Mouse (Mus musculus) retina, postnatal 7 days (tissue): ENCODE results near the gene Lingo4.

ENCODE experiments used
- DNase-seq: peaks from one replicate; pipeline ENCODE4 v3.0.0-alpha.2; 2012; ENCODE audit warnings: low read depth, low spot score

Gene Lingo4

DNA sequence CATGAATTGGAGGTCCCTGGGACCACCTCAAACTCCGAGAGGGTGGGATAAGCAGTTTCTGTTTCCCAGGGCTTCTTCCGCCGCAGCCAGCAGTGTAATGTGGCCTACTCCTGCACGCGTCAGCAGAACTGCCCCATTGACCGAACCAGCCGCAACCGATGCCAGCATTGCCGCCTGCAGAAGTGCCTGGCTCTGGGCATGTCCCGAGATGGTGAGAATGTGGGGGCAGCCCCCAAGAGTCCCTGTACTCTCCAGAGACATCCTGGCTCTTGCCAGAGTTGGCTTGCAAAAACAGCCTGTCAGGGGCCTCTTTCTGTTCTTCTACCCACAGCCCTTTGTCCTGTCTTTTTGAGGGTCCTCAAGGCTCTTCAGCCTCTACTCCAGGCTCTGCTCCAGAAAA is 10.9 kb upstream of the Lingo4 start:
- no peak for DNase-seq

DNA sequence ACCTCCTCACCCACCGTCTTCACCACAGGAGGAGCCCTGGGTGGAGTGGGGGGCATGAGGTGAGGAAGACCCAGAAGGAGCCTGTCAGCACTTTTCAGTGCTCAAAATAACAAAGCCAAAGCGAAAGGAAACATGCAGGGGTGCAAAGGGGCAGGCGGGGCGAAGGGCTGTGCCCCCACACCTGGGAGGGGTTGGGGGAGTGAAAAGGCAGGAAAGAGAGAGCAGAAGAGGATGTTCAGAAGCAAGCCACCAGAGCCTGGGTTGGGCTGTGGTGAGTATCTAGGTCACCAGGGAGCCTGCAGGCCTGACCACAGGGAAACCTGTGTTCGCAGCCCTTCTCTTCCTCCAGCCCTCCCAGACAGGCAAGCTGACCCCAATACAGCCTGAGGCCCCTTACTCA is 10.3 kb upstream of the Lingo4 start:
- DNase-seq = no peak

DNA sequence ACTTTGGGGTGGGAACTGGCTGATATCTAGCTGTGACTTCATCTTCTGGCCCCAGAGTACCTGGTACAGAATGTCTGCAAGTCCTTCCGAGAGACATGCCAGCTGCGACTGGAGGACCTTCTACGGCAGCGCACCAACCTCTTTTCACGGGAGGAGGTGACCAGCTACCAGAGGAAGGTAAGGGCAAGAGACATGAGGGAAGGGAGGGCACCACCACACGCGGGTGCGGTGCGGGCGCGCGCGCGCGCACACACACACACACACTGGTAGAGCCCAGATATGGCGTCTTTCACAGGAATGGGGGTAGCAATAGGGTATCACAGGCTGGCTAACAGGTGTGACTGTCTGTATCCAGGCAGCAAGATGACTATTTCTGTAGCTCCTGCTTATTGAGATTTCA is 8.9 kb upstream of the Lingo4 start:
- DNase-seq = no peak

GRCm38 (mm10) chr3:94391001-94391400 is 7.3 kb upstream of the Lingo4 start:
- DNase-seq = no peak

DNA sequence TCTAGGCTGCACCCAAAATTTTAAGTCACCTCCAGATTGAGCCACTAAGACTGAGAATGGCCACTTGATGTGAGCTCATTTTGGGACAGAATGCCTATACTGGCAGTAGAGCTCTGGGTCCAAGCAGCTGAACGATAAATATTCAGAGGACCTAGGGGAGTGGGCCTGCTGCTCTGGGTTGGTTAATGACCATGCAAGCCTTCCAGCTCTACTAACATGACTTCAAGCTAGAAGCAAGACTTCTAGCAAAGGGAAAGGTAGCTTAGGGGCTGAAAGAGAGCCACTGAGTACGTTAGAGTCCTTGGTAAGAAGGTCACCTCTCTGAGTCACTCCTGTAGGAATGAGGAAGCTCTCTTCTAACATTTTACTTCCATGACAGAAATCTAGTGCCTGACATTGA is 6.2 kb upstream of the Lingo4 start:
- no peak for DNase-seq

GRCm38 (mm10) chr3:94393049-94393448 is 5.3 kb upstream of the Lingo4 start:
- DNase-seq = no peak

GRCm38 (mm10) chr3:94396336-94396735 is 2.0 kb upstream of the Lingo4 start:
- no peak for DNase-seq

DNA sequence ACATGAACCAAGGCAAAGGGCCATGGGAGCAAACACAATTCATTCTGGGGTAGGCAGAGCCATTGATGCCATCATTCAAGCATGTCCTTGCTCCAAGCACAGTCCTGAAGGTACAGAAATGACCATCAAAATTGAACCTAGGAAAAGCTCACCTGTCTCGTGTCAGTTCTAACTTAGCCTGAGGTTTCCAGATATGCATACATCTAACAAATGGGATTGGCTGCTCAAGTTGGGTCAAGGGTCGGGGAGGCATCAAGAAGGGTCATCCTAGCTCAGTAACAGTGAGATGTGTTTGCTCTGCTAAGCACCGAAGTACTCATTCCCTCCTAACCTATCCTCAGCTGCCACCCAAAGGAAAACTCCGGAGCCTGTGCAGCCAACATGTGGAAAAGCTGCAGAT is 1.5 kb upstream of the Lingo4 start:
- no peak for DNase-seq

DNA sequence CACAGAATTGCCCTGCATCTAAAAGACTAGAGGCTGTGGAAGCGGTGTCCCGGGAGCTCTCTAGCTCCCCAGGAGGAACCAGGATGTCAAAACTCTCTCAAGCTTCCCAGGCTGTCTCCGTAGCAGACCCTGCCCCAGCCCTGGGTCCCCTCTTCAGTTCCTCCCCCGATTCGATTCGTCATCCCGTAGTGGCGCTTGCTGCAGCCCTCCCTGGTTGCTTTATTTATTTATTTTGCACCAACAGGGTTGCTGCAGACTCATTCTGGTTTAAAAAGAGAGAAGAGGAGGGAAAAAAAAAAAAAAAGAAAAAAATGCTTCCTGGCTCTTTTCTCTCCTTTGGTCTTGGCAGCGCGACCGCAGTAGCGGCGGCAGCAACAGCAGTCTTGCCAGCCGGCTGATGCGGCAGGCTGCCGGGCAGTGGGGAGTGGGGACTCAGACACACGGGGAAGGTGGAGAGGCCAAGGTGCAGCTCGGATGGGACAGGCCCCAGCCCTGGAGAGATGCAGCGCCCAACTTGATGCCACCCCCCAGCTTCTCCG is 695 bp downstream of the Lingo4 start:
- DNase-seq = no peak

DNA sequence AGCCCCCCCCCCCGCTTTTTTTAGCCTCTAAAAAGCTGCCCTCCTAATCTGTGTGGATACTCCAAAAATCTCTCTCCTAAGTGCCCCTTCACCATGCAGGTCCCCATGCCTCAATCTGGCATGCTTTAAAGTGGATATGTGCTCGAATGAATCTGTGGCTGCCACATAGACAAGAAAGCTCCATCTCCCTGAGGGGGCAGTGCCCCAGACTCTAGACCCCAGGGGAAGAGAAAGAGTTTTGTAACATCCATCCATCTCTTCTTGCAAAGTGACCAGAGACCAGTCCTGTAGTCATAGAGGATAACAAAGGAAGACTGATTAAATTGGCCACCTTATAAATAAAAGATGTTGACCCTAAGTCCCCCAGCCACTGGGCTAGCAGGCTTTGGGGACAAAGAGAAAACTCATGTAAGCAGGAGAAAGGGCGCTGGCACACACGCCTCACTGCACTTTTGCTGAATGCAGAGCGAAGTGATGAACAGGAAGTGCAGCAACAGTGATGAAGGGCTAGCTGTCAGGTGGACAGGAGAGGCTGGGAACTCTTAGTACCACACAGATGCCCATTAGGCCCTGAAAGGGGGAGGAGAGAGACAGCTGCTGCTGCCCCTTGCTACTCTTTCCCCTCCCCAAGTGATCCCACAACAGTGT is 1.5 kb downstream of the Lingo4 start:
- DNase-seq = no peak

GRCm38 (mm10) chr3:94402451-94402850 is 4.1 kb downstream of the Lingo4 start:
- DNase-seq = no peak

- no peak for DNase-seq
Observed at GRCm38 (mm10) chr3:94404366-94405054, 6.2 kb downstream of the Lingo4 start.

DNA sequence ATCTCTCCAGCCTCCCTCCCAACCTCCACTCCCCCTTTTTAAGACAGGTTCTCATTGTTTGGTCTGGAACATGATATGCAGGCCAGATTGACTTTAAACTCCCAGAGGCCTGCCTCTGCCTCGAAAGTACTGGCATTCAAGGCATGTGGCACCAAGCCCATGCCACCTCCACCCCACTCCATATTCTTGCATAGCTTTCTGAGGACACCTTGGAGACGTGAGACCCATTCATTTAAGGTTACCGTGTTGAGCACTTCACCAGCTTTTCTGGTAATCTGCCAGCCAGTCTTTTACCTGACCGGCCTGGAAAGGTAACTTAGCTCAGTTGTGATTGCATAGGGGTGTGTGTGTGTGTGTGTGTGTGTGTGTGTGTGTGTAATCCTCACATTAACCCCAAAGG is 7.2 kb downstream of the Lingo4 start:
- no peak for DNase-seq

DNA sequence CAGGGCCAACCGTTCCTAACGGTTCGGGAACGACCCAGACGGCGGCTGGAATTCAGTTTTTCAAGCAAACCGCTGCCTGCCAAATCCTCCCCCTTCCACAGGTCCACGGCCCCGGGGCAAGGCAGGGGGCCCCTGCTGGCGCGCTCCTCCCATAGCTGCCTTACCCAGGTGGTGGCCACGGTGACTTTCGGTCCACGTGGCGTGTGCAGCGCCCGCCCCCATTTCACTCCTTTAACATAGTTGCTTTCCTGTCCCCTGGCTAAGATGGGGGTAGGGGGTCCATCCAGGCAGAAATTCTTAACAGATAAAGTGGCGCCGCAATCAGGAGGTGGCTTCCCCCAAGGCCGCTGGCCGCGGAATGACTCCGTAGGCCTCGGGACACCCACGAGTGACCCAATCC is 14.2 kb downstream of the Lingo4 start:
- no peak for DNase-seq

- DNase-seq = peak; percentile 95
Observed at GRCm38 (mm10) chr3:94413031-94413679, 14.8 kb downstream of the Lingo4 start, which contains the start of gene Tdrkh. Gene Tdrkh (plus strand): TSS chr3:94413273.

DNA sequence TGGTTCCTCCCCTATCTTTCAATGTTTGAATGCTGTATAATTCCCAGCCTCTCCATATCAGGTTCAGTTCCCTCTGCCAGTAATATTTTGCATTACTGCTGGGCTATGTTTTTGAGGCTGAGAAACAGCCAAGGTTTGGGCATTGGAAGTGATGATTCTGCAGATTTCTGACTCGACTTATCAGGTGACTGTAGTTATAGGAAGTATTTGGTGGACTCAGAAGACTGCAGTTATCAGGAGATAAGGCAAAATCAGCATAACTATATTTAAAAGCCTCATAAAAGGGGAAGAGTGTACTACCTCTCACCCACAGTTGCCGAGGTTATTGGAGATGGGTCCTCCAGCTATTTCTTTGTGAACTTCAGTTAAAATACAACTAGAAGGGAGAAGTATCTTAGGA is 32.7 kb downstream of the Lingo4 start:
- DNase-seq = no peak

GRCm38 (mm10) chr3:94434305-94434704 is 36.0 kb downstream of the Lingo4 start:
- no peak for DNase-seq

DNA sequence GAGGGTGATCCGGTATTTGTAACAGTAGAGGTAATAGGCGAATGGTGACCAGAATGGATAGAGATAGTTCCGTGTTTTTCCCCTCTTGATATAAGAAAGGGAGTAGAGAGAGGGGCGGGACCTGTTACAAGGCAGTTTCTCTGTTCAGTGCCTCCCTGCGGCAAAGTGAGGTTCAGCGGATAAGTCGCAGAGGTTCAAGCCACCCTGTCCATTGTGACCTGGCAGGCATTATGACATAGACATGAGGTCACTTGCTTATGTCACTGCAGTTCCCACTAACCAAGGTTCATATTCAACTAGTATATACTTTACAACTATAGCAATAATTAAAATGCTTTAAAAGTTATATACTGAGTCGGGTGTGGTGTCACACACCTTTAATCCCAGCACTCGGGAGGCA is 38.1 kb downstream of the Lingo4 start:
- no peak for DNase-seq

- DNase-seq = no peak
Observed at GRCm38 (mm10) chr3:94441182-94441581, 42.9 kb downstream of the Lingo4 start.

GRCm38 (mm10) chr3:94442951-94443596 is 44.8 kb downstream of the Lingo4 start, which contains the start of gene Mrpl9:
Gene Mrpl9 (plus strand): TSS chr3:94443318.
- DNase-seq = peak; percentile 91

DNA sequence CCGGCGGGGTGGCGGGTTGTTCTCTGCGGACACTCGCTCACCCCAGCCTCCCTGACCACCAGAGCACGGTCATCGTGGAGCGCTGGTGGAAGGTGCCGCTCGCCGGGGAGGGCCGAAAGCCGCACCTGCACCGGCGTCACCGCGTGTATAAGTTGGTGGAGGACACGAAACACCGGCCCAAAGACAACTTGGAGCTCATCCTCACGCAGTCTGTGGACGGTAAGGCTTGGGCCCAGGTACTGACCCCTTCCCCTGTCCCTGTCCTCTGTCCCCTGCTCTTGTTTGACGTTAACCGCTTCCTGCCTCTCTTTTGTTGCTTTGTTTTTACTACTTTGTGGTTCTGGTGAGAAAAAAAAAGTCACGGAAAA is 45.3 kb downstream of the Lingo4 start, which contains the start of gene Oaz3:
Gene Oaz3 (minus strand): TSS at position 319 of the 368 bp plus-strand sequence.
- no peak for DNase-seq

- DNase-seq = no peak
Observed at GRCm38 (mm10) chr3:94449377-94449776, 51.1 kb downstream of the Lingo4 start.
